Mouse (Mus musculus) liver (tissue): ENCODE measurements around the gene Med12l.

Source experiments
- DNase-seq: peaks from one replicate; pipeline ENCODE4 v3.0.0-alpha.2; 2020; ENCODE audit warnings: mixed read lengths

The Med12l gene

GRCm38 (mm10) chr3:59343026-59343425, 337.4 kb downstream of the Med12l start:
- DNase-seq = no peak

DNA sequence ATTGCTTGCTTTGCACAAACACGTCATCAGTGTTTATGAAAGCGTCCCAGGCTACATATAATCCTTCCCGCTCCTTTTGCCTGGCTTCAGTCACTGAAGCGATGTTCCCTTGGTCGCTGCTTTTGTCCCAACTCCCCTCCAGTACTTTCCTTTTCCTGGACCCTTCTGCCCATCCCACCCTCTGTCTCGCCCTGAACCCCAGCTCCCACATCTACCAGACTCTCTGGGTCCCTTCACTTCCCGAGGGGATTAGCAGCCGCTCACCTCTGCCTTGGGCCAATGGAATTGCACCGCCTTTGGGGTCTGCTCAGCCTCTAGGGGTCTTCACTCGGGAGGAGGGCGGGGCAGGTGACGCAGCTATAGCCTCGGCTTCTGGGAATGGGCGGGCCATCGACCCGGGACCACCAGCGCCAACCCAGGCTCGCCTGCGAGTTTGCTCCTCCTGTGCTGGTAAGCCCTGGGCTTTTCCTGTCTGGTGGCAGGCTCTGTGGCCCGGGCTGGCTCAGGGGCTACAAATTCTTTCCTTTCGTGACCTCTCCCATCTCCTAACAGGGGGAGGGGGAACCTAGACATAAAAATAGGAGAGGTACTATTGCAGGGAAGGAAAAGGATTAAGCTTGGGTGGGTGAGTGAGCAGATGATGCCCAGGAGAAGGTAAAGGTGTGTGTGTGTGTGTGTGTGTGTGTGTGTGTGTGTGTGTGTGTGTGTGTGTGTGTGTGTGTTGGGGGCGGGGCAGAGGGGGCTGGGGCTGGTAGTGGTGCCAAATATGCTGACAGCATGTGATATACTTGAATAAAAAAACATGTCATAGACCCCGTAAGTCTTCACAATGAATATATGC, 338.7 kb downstream of the Med12l start, which contains the start of gene Igsf10:
Gene Igsf10, minus strand, starts transcription at position 330 of the 841 bp plus-strand sequence.
- peak; percentile 41 for DNase-seq

DNA sequence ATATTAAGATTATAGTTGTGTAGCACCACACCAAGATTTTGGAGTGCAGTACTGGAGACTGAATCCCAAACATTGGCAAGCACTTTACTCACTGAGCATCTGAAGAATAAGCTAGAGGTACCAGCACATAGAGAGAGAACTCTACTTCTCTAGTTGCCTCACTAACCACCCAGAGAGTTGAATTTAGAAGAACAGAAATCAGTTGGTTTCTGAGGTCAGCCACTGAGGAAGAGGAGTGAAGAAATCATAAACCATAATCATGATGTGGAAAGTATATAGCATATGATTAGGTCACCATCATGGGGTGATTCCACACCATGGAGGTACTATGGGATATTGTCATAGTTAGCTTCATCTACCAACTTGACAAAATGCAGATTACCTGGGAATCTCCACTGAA, 346.1 kb downstream of the Med12l start:
- no peak for DNase-seq

- DNase-seq = no peak
Observed at GRCm38 (mm10) chr3:59354156-59354555, 348.5 kb downstream of the Med12l start.

- no peak for DNase-seq
Observed at GRCm38 (mm10) chr3:59360102-59360501, 354.5 kb downstream of the Med12l start.

DNA sequence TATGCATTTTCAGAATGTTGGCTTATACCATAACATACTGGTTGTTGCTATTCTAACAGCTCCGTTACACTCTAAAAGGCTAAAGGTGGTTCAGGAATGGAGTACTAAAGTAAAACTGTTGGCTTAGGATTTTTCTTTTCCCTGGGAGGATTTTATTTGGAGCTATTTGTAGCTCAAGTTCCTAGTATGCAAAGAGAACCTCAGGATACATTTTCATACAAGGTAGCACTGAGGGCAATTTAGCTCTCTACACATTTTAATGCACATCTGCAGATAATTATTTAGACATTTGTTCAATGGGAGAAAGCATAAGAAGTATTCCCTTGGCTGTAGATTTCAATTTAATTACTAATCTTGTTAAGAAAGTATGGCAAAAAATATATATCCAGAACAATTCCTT, 356.3 kb downstream of the Med12l start:
- DNase-seq = no peak
